Mouse (Mus musculus): ENCODE results near the gene Lrrc1. TPM values are rescaled to one million over a fixed set of nuclear protein-coding genes. Genes with fewer than 3 reads are reported as not detected.
"Not testable (repeated sequence)": the region's sequence is repeated elsewhere in the genome, so short reads cannot be mapped to it uniquely, and the experiment has no call there.

Lrrc1 gene
- total RNA-seq (2014; fragmentation: Nextera tagmentation) (16.3 and 17.1 TPM in 2 replicates), total RNA-seq (2017) (9.5 and 10.9 TPM in 2 replicates)

- ATAC-seq (replicated peaks; ENCODE audit: poor library complexity, severe bottlenecking), result peak; percentile 81
Measured at GRCm38 (mm10) chr9:77544354-77545067, at the start of gene Lrrc1. Gene Lrrc1, minus strand, starts transcription at chr9:77544870.

GRCm38 (mm10) chr9:77592423-77592822 lies 47.8 kb upstream of the Lrrc1 start:
- ATAC-seq (replicated peaks; ENCODE audit: poor library complexity, severe bottlenecking), result 0 out of 2 replicates have a peak, but pooled peaks have one; percentile 17

- no peak for ATAC-seq (replicated peaks; ENCODE audit: poor library complexity, severe bottlenecking)
Measured at GRCm38 (mm10) chr9:77589496-77589895, 44.8 kb upstream of the Lrrc1 start.

GRCm38 (mm10) chr9:77587616-77588015 lies 42.9 kb upstream of the Lrrc1 start:
- ATAC-seq (replicated peaks; ENCODE audit: poor library complexity, severe bottlenecking), result no peak

GRCm38 (mm10) chr9:77586806-77587591 lies 42.3 kb upstream of the Lrrc1 start:
- no peak for ATAC-seq (replicated peaks; ENCODE audit: poor library complexity, severe bottlenecking)

GRCm38 (mm10) chr9:77584746-77585145 lies 40.1 kb upstream of the Lrrc1 start:
- no peak for ATAC-seq (replicated peaks; ENCODE audit: poor library complexity, severe bottlenecking)

GRCm38 (mm10) chr9:77583302-77583701 lies 38.6 kb upstream of the Lrrc1 start:
- ATAC-seq (replicated peaks; ENCODE audit: poor library complexity, severe bottlenecking), result no peak

- peak; percentile 52; the same call in 1 of the 2 replicates for ATAC-seq (replicated peaks; ENCODE audit: poor library complexity, severe bottlenecking)
Measured at GRCm38 (mm10) chr9:77579827-77580226, 35.2 kb upstream of the Lrrc1 start.

- no peak for ATAC-seq (replicated peaks; ENCODE audit: poor library complexity, severe bottlenecking)
Measured at GRCm38 (mm10) chr9:77577931-77578330, 33.3 kb upstream of the Lrrc1 start.

GRCm38 (mm10) chr9:77577409-77577808 lies 32.7 kb upstream of the Lrrc1 start:
- ATAC-seq (replicated peaks; ENCODE audit: poor library complexity, severe bottlenecking), result no peak

GRCm38 (mm10) chr9:77576320-77576719 lies 31.6 kb upstream of the Lrrc1 start:
- peak; percentile 82 for ATAC-seq (replicated peaks; ENCODE audit: poor library complexity, severe bottlenecking)

GRCm38 (mm10) chr9:77574996-77575395 lies 30.3 kb upstream of the Lrrc1 start:
- not testable (repeated sequence) for ATAC-seq (replicated peaks; ENCODE audit: poor library complexity, severe bottlenecking)

- ATAC-seq (replicated peaks; ENCODE audit: poor library complexity, severe bottlenecking), result no peak
Measured at GRCm38 (mm10) chr9:77571851-77572250, 27.2 kb upstream of the Lrrc1 start.

GRCm38 (mm10) chr9:77568789-77569506 lies 24.3 kb upstream of the Lrrc1 start:
- no peak for ATAC-seq (replicated peaks; ENCODE audit: poor library complexity, severe bottlenecking)

GRCm38 (mm10) chr9:77561827-77562226 lies 17.2 kb upstream of the Lrrc1 start:
- ATAC-seq (replicated peaks; ENCODE audit: poor library complexity, severe bottlenecking), result no peak

- no peak for ATAC-seq (replicated peaks; ENCODE audit: poor library complexity, severe bottlenecking)
Measured at GRCm38 (mm10) chr9:77557963-77558362, 13.3 kb upstream of the Lrrc1 start.

GRCm38 (mm10) chr9:77557181-77557580 lies 12.5 kb upstream of the Lrrc1 start:
- no peak for ATAC-seq (replicated peaks; ENCODE audit: poor library complexity, severe bottlenecking)

- ATAC-seq (replicated peaks; ENCODE audit: poor library complexity, severe bottlenecking), result no peak
Measured at GRCm38 (mm10) chr9:77556435-77556834, 11.8 kb upstream of the Lrrc1 start.

- ATAC-seq (replicated peaks; ENCODE audit: poor library complexity, severe bottlenecking), result no peak
Measured at GRCm38 (mm10) chr9:77553465-77553864, 8.8 kb upstream of the Lrrc1 start.

- ATAC-seq (replicated peaks; ENCODE audit: poor library complexity, severe bottlenecking), result peak; percentile 99
Measured at GRCm38 (mm10) chr9:77551036-77551512, 6.4 kb upstream of the Lrrc1 start.

- ATAC-seq (replicated peaks; ENCODE audit: poor library complexity, severe bottlenecking), result no peak
Measured at GRCm38 (mm10) chr9:77546010-77546409, 1.3 kb upstream of the Lrrc1 start.

All from granulocyte monocyte progenitor cell, adult 5-6 weeks (primary cell).